Mouse (Mus musculus) cerebellum, adult 8-10 months (tissue): ENCODE results near the gene Polr1d.

Source experiments
- DNase-seq: peaks from one replicate; pipeline ENCODE4 v3.0.0; 2022

Gene Polr1d

DNA sequence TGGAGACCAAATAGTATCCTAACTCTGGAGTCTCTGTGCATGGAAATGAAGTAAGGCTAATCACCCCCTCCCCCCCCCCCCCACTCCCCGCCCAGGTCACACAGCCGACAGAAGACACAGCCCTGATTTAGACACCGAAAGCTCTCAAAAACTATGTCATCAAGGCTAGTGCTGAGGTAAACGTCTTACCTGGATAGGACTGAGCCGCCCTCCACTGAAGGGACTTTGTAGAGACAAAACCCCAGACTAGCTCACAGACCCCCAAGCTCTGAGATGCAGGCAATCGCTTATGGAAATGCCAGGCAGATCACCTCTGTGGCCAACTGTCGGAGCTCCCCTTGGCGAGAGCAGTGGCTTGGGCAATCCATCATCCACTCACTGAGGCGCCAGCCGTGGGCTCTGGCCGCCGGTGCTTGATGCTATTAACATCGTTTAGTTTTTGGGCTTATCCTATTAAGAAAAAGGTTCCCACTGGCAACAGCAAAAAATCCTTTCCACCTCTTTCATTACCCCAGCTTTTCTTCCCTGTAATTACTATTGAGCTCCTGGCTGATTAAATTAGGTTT is 78.0 kb downstream of the Polr1d start:
- no peak for DNase-seq

DNA sequence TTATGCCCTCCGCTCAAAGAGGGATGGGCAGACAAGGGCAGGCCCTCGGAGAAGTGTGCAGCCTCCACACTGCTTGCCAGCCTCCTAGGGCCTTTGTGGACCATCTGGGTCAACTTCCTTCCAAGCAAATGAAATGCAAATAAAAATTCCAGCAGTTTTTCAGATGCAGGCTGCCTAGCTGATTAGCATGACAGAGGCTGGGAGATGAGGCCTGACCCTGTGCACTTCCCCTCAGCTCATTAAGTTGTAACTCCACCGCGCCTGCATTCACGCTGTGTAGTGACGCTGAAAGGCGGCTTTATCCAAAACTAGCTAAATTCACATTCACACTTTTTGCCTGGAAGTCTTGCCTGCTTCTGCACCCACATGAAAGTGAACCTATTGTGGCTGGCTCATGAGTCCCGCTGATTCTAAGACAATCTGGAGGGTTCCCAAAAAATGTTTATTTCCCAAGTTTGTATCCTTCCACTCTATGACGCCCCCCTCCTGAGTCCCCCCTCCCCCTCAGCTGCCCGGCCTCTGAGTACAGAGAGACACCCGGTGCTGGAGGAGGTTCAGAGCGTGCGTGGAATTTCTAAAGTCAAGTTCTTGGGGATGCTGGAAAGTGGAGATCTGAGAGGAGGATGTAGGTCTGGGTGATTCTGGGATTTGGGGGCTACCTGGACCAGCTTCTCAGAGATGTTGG is 78.7 kb downstream of the Polr1d start:
- no peak for DNase-seq

DNA sequence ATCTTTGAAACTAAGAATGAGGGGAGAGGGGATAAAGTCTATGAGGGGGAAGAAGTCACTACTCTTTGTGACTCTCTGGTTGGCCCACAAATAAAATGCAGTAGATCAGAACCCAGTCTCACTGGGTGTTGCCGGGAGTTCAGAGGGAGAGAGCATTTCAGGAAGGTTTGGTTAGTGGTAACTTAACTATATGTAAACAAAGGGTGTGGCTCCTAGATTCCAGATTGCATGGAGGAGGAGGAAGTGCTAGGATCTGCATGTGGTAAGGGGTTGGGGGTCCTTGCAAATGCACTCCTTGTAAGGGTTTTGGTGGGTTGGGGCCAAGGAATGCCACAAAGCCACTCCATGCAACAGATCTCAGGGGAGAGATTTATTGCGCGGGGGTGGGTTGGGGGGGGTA is 79.5 kb downstream of the Polr1d start:
- DNase-seq = no peak

DNA sequence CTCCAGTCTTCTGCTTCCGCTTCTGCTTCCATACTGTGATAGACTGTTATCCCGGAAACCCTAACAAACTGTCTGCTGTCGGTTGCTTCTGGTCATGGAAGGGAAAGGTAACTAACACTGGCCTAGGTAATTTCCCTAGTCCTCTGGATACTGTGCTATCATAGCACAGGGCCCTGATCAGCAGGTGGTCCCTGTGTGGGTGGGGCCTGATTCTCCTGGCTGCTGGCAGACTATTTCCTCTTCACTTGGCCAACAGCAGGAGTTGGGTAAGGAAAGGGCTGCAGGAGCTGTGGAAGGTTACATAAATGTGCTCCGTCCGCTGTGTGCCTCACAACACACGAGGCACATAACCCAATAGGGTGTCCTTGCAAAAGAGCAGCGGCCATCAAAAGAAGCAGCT is 80.6 kb downstream of the Polr1d start:
- no peak for DNase-seq

DNA sequence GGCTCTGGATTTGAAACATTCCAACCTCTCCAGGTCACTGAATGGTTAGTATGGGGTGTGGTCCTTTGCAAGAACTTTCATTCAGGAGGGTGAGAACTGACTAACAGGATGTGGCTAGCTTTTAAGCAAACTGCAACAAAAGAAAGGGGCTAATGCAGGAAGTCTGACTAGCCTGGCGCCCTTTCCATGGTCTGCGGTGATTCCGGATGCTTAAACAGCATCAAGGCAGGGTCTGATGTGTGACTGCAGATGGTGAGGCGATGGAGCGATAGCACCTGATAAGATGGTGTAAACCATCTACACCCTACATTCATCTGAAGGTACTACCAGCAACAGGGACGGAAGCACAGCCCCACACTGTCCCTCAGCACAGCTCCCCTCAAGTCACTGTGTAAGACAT is 82.5 kb downstream of the Polr1d start:
- no peak for DNase-seq

DNA sequence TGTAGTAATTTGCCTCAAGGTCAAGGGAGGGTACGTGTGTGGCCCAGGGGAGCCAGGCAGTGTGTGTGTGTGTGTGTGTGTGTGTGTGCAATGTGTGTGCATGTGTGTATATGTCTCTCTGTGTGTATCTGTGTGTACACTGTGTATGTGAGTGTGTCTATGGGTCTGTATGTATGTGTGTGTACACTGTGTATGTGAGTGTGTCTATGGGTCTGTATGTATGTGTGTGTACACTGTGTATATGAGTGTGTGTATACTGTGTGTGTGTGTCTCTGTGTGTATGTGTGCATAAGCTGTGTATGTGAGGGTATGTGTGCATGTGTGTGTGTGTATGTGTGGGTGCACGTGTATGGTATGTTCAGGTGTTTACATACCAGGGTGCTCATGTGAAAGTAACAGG is 82.9 kb downstream of the Polr1d start:
- DNase-seq = no peak
